ENCODE assay signal across 9 mouse cellular contexts in the genomic region with DNA sequence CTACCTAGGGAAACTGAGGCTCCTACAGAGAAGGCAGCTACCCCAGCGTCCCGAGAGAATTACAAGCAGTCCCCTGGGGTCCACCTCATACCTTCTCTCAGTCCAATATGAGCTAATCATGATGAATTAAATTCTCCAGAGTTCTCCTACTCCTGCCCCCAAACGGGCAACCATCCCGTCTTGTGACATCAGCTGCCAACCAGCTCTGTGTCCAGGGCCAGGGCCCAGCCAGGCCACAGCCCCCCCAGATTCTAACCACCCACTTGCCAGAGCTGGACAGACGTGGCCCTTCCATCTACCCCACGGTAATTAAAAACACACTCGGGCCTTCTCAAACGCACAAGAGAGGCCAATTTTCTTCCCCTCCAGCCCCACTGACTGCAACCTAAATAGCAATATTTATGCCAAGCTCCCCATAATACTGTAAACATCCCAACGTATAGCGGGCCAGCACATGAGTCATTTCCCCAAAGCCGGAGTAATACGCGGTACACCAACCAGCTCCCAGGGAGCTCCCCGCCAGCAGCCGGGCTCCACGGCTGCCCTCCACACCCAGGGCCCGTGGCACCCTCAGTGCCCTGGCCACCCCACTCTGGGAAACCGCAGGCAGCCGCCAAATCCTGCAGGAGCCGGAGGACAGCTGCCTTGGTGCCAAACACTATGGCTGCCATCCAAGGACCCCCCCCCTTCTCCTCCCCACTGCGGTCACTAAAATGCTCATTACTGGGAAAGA. TPM values are rescaled to one million over a fixed set of nuclear protein-coding genes. Genes with fewer than 3 reads are reported as not detected.
DNase-seq lines count a peak whose midpoint lies in the region; ATAC-seq and TF ChIP-seq lines count a peak whose summit lies in the region.
"Had no signal": no experiment of that assay in that cellular context is flagged by ENCODE, and none has a peak within 500 bp of the region (broad histone marks: within the 10 kb centered on the region; RNA-seq: fewer than 3 reads in every experiment).

No protein-coding gene starts in this region.

- H3K4me2 ChIP-seq in kidney, embryonic 14.5 days (replicated peaks; ENCODE audit: low read depth, low read length) = peak overlapping the region; percentile 98
- peak overlapping the region; percentile 85 for H3K4me2 ChIP-seq in forebrain, embryonic 15.5 days (replicated peaks)
- H3K4me2 ChIP-seq in midbrain, embryonic 12.5 days (replicated peaks) = peak overlapping the region; percentile 97

- H3K36me3 ChIP-seq in kidney, embryonic 14.5 days (ENCODE audit: control insufficient read depth, insufficient read depth, low read length) = no peaks in the 10 kb centered on the region
- no peaks in the 10 kb centered on the region for H3K36me3 ChIP-seq in kidney, adult 2 months (ENCODE audit: control insufficient read depth, insufficient read depth, low read length)
- no peaks in the 10 kb centered on the region for H3K36me3 ChIP-seq in forebrain, embryonic 15.5 days
- H3K36me3 ChIP-seq in midbrain, embryonic 12.5 days = no peaks in the 10 kb centered on the region

- DNase-seq in kidney, adult 2 months = no peak
- peak; percentile 26 for DNase-seq in adipocyte (ENCODE audit: low spot score)
- no peak for DNase-seq in right cerebral cortex, postnatal 25 days
- no peak for DNase-seq in urinary bladder, postnatal 4 days (ENCODE audit: low spot score in 2 of 2)

- no peaks in the 10 kb centered on the region for H3K9me3 ChIP-seq in kidney, embryonic 14.5 days (ENCODE audit: control insufficient read depth, low read length)
- H3K9me3 ChIP-seq in forebrain, embryonic 15.5 days = no peaks in the 10 kb centered on the region
- H3K9me3 ChIP-seq in midbrain, embryonic 12.5 days = no peaks in the 10 kb centered on the region

- no peak overlapping the region for H3K27ac ChIP-seq in kidney, embryonic 14.5 days (ENCODE audit: low read depth, low read length)
- no peak overlapping the region for H3K27ac ChIP-seq in kidney, adult 2 months (ENCODE audit: insufficient read depth, low read depth, low read length)
- peak overlapping the region; percentile 100 for H3K27ac ChIP-seq in forebrain, embryonic 15.5 days (replicated peaks)
- no peak overlapping the region for H3K27ac ChIP-seq in midbrain, embryonic 12.5 days (replicated peaks)
- H3K27ac ChIP-seq: macrophage had no signal

- TF ChIP-seq POLR2A in kidney, adult 2 months (IDR thresholded peaks at IDR 0.05; ENCODE audit: low read depth, low read length) = no peak

- ATAC-seq in kidney, embryonic 14.5 days (ENCODE audit: low FRiP score, low TSS enrichment) = no peak
- no peak for ATAC-seq in forebrain, embryonic 15.5 days (replicated peaks)
- ATAC-seq in midbrain, embryonic 12.5 days (ENCODE audit: low FRiP score, low read depth) = no peak
- no peak for ATAC-seq in inflammation-experienced regulatory T-cells, adult 6 months

- peaks cover 12% of the 10 kb centered on the region for H3K27me3 ChIP-seq in kidney, embryonic 14.5 days (ENCODE audit: control insufficient read depth, insufficient read depth, low read length)
- H3K27me3 ChIP-seq in kidney, adult 2 months (replicated peaks; ENCODE audit: control insufficient read depth, insufficient read depth, low read length) = no peaks in the 10 kb centered on the region
- H3K27me3 ChIP-seq in forebrain, embryonic 15.5 days = no peaks in the 10 kb centered on the region
- no peaks in the 10 kb centered on the region for H3K27me3 ChIP-seq in midbrain, embryonic 12.5 days

- H3K4me1 ChIP-seq in kidney, embryonic 14.5 days (ENCODE audit: control insufficient read depth, insufficient read depth, low read length) = peaks cover 43% of the 10 kb centered on the region
- H3K4me1 ChIP-seq in kidney, adult 2 months (ENCODE audit: control insufficient read depth, insufficient read depth, low read length) = no peaks in the 10 kb centered on the region; the same call in 1 of the 2 replicates
- peaks cover 78% of the 10 kb centered on the region for H3K4me1 ChIP-seq in forebrain, embryonic 15.5 days
- H3K4me1 ChIP-seq in midbrain, embryonic 12.5 days = peaks cover 85% of the 10 kb centered on the region

- H3K4me3 ChIP-seq in kidney, embryonic 14.5 days (ENCODE audit: low read length) = peak overlapping the region; percentile 91; the same call in 1 of the 2 replicates
- H3K4me3 ChIP-seq in kidney, adult 2 months (ENCODE audit: insufficient read depth, low read depth, low read length) = no peak overlapping the region
- H3K4me3 ChIP-seq in forebrain, embryonic 15.5 days = peak overlapping the region; percentile 62
- H3K4me3 ChIP-seq in midbrain, embryonic 12.5 days = peak overlapping the region; percentile 71

- no peak overlapping the region for H3K9ac ChIP-seq in kidney, embryonic 14.5 days (ENCODE audit: low read depth, low read length)
- peak overlapping the region; percentile 92 for H3K9ac ChIP-seq in forebrain, embryonic 15.5 days (replicated peaks)
- peak overlapping the region; percentile 96 for H3K9ac ChIP-seq in midbrain, embryonic 12.5 days (replicated peaks)

- 74% methylated on average over 21 of the region's 21 CpGs for WGBS in kidney, embryonic 14.5 days
- 73% methylated on average over 21 of the region's 21 CpGs for WGBS in kidney, adult 2 months
- 19% methylated on average over 21 of the region's 21 CpGs for WGBS in forebrain, embryonic 15.5 days
- 57% methylated on average over 21 of the region's 21 CpGs for whole genome bisulfite sequencing in midbrain, embryonic 12.5 days

- no peak for TF ChIP-seq CTCF in kidney, adult 2 months (conservative IDR thresholded peaks at IDR 0.05; ENCODE audit: insufficient read depth, insufficient read length, low read depth, low read length)

RNA-seq across cellular contexts. Expression of gene Ephb2, which starts 2.0 kb away (rescaled TPM):
- 6.4 and 9.1 TPM in 2 replicates for polyA plus RNA-seq in kidney, embryonic 14.5 days (2014; fragmentation: Nextera tagmentation; extraction: Ambion mirVana)
- polyA plus RNA-seq in kidney, adult 2 months (2012; rRNA removed) = 10.4 and 19.3 TPM in 2 replicates
- 18.9 and 20.4 TPM in 2 replicates for polyA plus RNA-seq in forebrain, embryonic 15.5 days (2015; fragmentation: Nextera tagmentation; extraction: Ambion mirVana)
- polyA plus RNA-seq in midbrain, embryonic 12.5 days (2016; fragmentation: Nextera tagmentation; extraction: Ambion mirVana) = 39.8 and 40.0 TPM in 2 replicates
- under 1 TPM in 1 of 3 experiments, not detected in 2; 0.05 TPM for polyA plus RNA-seq in inflammation-experienced regulatory T-cells, adult 6 months (2017; shearing (Covaris generic))

RNA-seq across cellular contexts. Expression of gene C1qb, which starts 52.2 kb away (rescaled TPM):
- 37.1 and 38.8 TPM in 2 replicates for polyA plus RNA-seq in kidney, embryonic 14.5 days (2014; fragmentation: Nextera tagmentation; extraction: Ambion mirVana)
- polyA plus RNA-seq in kidney, adult 2 months (2012; rRNA removed) = 52.2 and 58.5 TPM in 2 replicates
- 28.2 and 30.5 TPM in 2 replicates for polyA plus RNA-seq in forebrain, embryonic 15.5 days (2015; fragmentation: Nextera tagmentation; extraction: Ambion mirVana)
- 30.2 and 38.4 TPM in 2 replicates for polyA plus RNA-seq in midbrain, embryonic 12.5 days (2016; fragmentation: Nextera tagmentation; extraction: Ambion mirVana)
- polyA plus RNA-seq in inflammation-experienced regulatory T-cells, adult 6 months (2017; shearing (Covaris generic)) = 1 to 10 TPM; 1.8 to 8.1 (median 2.1) TPM

RNA-seq across cellular contexts. Expression of gene C1qc, which starts 59.1 kb away (rescaled TPM):
- 16.9 and 21.3 TPM in 2 replicates for polyA plus RNA-seq in kidney, embryonic 14.5 days (2014; fragmentation: Nextera tagmentation; extraction: Ambion mirVana)
- polyA plus RNA-seq in kidney, adult 2 months (2012; rRNA removed) = 42.7 and 51.9 TPM in 2 replicates
- polyA plus RNA-seq in forebrain, embryonic 15.5 days (2015; fragmentation: Nextera tagmentation; extraction: Ambion mirVana) = 18.8 and 20.7 TPM in 2 replicates
- polyA plus RNA-seq in midbrain, embryonic 12.5 days (2016; fragmentation: Nextera tagmentation; extraction: Ambion mirVana) = 17.3 and 23.9 TPM in 2 replicates
- 1 to 10 TPM in 1 of 3 experiments, under 1 TPM in 1, not detected in 1; 0.50 to 1.1 TPM for polyA plus RNA-seq in inflammation-experienced regulatory T-cells, adult 6 months (2017; shearing (Covaris generic))
